Mouse (Mus musculus) myocyte (in vitro differentiated cells): Measurements from ENCODE around the gene Itpr3. TPM values are rescaled to one million over a fixed set of nuclear protein-coding genes. Genes with fewer than 3 reads are reported as not detected.

Source experiments
- H3K27me3 ChIP-seq: one replicate; pipeline ENCODE4 v1.6.1; 2011; ENCODE audit not compliant: control insufficient read depth, insufficient read depth, insufficient read length
- H3K36me3 ChIP-seq: one replicate; pipeline ENCODE4 v1.6.1; 2011; ENCODE audit not compliant: control insufficient read depth, insufficient read depth
- H3K4me2 ChIP-seq: one replicate; pipeline ENCODE4 v1.6.1; 2011; ENCODE audit warnings: low read depth, control low read depth
- H3K4me3 ChIP-seq: one replicate; pipeline ENCODE4 v1.5.1; 2011; ENCODE audit warnings: mild to moderate bottlenecking, control low read depth, moderate library complexity
- H3K79me2 ChIP-seq: one replicate; pipeline ENCODE4 v1.6.1; 2011; ENCODE audit not compliant: control insufficient read depth, insufficient read depth
- H3ac ChIP-seq: one replicate; pipeline ENCODE4 v1.6.1; 2011; ENCODE audit not compliant: control insufficient read depth, insufficient read length
- CEBPB ChIP-seq: IDR thresholded peaks from 2 replicates; pipeline ENCODE4 v1.6.1; 2011; ENCODE audit warnings: mild to moderate bottlenecking, moderate library complexity; ENCODE audit not compliant: poor library complexity, insufficient read depth, severe bottlenecking
- E2F4 ChIP-seq: IDR thresholded peaks from one replicate; pipeline ENCODE4 v1.6.1; 2011; ENCODE audit warnings: mild to moderate bottlenecking, control low read depth, moderate library complexity; ENCODE audit not compliant: insufficient read depth
- MAX ChIP-seq: IDR thresholded peaks from one replicate; pipeline ENCODE4 v1.6.1; 2011; ENCODE audit warnings: low read depth, mild to moderate bottlenecking, control low read depth
- MYOD1 ChIP-seq, 3 experiments: IDR thresholded peaks; one replicate each; pipeline ENCODE4 v1.6.1; 2011; ENCODE audit warnings: control low read depth in 2 of 3, low read depth in 2 of 3, mild to moderate bottlenecking in 2 of 3, moderate library complexity in 1 of 3; ENCODE audit not compliant: insufficient read length in 2 of 3, control insufficient read depth in 1 of 3
- MYOG ChIP-seq, 3 experiments: IDR thresholded peaks; one replicate each; pipeline ENCODE4 v1.6.1; 2011; ENCODE audit warnings: control low read depth in 2 of 3, low read depth in 2 of 3, mild to moderate bottlenecking in 2 of 3; ENCODE audit not compliant: insufficient read length in 2 of 3, control insufficient read depth in 1 of 3, insufficient read depth in 1 of 3
- POLR2A ChIP-seq: IDR thresholded peaks from one replicate; pipeline ENCODE4 v1.6.1; 2011; ENCODE audit warnings: low read depth, mild to moderate bottlenecking, control low read depth, moderate library complexity; ENCODE audit not compliant: insufficient read length
- POLR2AphosphoS2 ChIP-seq: IDR thresholded peaks from one replicate; pipeline ENCODE4 v1.6.1; 2011; ENCODE audit warnings: low read depth, control low read depth; ENCODE audit not compliant: insufficient read length
- REST ChIP-seq: IDR thresholded peaks from one replicate; pipeline ENCODE4 v1.6.1; 2011; ENCODE audit warnings: mild to moderate bottlenecking, control low read depth, moderate library complexity; ENCODE audit not compliant: insufficient read depth, insufficient read length
- SRF ChIP-seq: IDR thresholded peaks from one replicate; pipeline ENCODE4 v1.6.1; 2011; ENCODE audit warnings: low read depth; ENCODE audit not compliant: control insufficient read depth, insufficient read length
- TCF12 ChIP-seq: IDR thresholded peaks from one replicate; pipeline ENCODE4 v1.6.1; 2011; ENCODE audit warnings: mild to moderate bottlenecking, control low read depth; ENCODE audit not compliant: poor library complexity, insufficient read depth, severe bottlenecking
- TCF3 ChIP-seq: IDR thresholded peaks from one replicate; pipeline ENCODE4 v1.6.1; 2011; ENCODE audit warnings: low read depth, control low read depth; ENCODE audit not compliant: insufficient read length
- USF1 ChIP-seq: IDR thresholded peaks from one replicate; pipeline ENCODE4 v1.6.1; 2011; ENCODE audit warnings: low read depth, mild to moderate bottlenecking, control low read depth, moderate library complexity
- polyA plus RNA-seq: library from polyadenylated mRNA; unstranded; fragments of >200 nt; fragmentation: generic; extraction: Trizol; gene quantifications from one replicate; pipeline ENCODE4 v1.2.1, GENCODE M21; 2012; ENCODE audit warnings: missing spikeins

Gene Itpr3
- polyA plus RNA-seq, 1 experiment, result 22.2 TPM

DNA sequence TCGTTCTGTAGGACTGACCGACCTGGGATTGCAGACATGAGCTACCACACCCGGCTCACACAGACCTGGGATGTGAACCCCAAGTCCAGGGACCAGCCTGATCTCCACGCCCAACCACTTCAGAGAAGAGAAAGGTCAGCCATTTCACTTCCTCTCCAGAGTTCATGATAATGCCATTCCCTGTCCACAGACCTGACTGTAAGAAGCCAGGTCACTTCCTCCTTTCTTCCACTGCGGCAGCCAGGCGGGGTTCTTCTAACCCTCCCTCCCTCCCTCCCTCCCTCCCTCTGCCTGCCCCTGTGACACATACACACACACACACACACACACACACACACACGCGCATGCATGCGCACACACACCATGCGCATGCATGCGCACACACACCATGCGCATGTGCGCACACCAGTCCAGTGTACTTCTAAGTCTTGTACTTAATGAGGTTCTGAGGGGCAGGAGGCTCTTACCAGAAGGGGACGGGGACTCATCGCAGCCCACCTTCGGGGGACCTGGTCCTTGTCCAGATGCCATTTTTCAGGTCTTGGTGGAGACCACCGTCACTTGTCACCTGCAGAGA is 31.7 kb upstream of the Itpr3 start:
- peaks cover 19% of the 10 kb centered on the region for H3K79me2 ChIP-seq
- H3K4me3 ChIP-seq, result no peak overlapping the region
- H3K27me3 ChIP-seq, result no peaks in the 10 kb centered on the region
- H3K36me3 ChIP-seq, result peaks cover 11% of the 10 kb centered on the region
- TF ChIP-seq MAX (no peak), POLR2AphosphoS2 (no peak), MYOG (IDR thresholded peaks at IDR 0.05; ENCODE audit: control insufficient read depth in 1 of 3, insufficient read depth in 1 of 3, insufficient read length in 2 of 3, low read depth in 2 of 3) (no peak), TCF3 (no peak), REST (no peak), E2F4 (no peak), USF1 (no peak), CEBPB (no peak), POLR2A (no peak), SRF (no peak), TCF12 (no peak), MYOD1 (IDR thresholded peaks at IDR 0.05; ENCODE audit: control insufficient read depth in 1 of 3, insufficient read length in 2 of 3, low read depth in 2 of 3) (no peak)
- H3ac ChIP-seq, result no peak overlapping the region
- H3K4me2 ChIP-seq, result no peak overlapping the region

DNA sequence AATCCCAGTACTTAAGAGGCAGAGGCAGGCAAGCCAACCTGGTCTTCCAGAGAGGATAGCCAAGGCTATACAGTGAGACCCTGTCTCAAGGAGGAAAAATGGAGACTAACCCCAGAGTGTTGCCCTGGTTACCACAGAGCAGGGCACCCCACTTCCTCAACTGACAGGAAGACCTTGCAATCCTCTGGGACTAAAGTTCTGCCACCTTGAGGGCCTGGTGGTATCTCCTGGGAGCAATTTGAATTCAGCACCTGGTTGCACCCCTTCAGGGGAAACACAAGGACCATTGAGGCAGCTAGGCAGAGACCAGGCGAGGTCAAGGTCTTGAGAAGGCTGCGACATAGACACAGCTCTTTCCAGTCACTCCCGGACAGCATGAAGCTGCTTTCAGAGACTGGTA is 31.2 kb upstream of the Itpr3 start:
- Histone ChIP-seq H3K27me3 (no peaks in the 10 kb centered on the region), H3ac (no peak overlapping the region), H3K4me2 (no peak overlapping the region), H3K79me2 (peaks cover 19% of the 10 kb centered on the region), H3K4me3 (no peak overlapping the region), H3K36me3 (peaks cover 11% of the 10 kb centered on the region)
- no peak for TF ChIP-seq TCF3
- TF ChIP-seq E2F4, result no peak
- no peak for TF ChIP-seq POLR2A
- no peak for TF ChIP-seq TCF12
- no peak for TF ChIP-seq USF1
- no peak for TF ChIP-seq CEBPB
- TF ChIP-seq MYOD1 (IDR thresholded peaks at IDR 0.05; ENCODE audit: control insufficient read depth in 1 of 3, insufficient read length in 2 of 3, low read depth in 2 of 3), result no peak
- no peak for TF ChIP-seq POLR2AphosphoS2
- no peak for TF ChIP-seq MYOG (IDR thresholded peaks at IDR 0.05; ENCODE audit: control insufficient read depth in 1 of 3, insufficient read depth in 1 of 3, insufficient read length in 2 of 3, low read depth in 2 of 3)
- no peak for TF ChIP-seq REST

DNA sequence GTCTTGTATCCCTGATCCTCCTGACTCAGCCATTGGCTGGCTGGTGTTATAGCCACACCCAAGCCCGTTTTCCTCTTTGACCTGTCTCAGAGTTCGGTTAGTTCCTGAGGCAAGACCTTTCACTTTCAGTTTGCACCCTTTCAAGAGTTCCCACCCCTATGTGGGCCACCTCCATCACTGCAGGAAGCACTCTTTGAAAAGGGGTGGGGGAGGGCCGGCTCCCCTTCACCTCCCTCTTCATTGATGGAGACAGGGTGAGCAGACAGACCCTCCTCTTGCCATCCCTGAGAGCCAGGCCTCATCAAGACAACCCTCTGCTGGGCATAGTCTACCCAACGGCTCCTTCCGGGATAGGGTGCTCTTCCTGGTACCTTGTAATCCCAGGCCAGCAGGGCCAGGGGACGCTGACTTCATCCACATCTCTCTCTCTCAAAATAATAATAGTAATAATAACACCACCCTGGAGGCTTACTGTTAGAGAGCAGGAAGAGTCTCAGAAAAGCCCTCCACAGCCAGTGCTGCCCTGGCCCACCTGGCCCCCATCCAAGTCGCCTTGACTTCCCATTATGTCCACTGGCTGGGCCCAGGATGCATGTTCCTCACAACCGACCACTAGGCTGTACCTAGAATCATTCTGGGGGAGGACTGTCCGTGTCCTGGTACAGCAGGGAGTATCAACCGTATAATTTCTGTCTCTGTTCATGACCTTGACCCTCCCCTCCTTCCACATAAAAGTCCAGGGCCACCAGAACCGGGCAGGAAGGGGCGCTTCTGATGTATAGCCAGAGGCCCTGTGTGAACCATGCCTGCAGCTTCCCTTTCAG is 29.4 kb upstream of the Itpr3 start:
- Histone ChIP-seq H3K79me2 (peaks cover 19% of the 10 kb centered on the region), H3K4me2 (peak overlapping the region; percentile 85), H3K4me3 (peak overlapping the region; percentile 98), H3K27me3 (no peaks in the 10 kb centered on the region), H3K36me3 (peaks cover 6% of the 10 kb centered on the region), H3ac (peak overlapping the region; percentile 63)
- TF ChIP-seq TCF3 (no peak), POLR2AphosphoS2 (no peak), E2F4 (no peak), TCF12 (no peak)

DNA sequence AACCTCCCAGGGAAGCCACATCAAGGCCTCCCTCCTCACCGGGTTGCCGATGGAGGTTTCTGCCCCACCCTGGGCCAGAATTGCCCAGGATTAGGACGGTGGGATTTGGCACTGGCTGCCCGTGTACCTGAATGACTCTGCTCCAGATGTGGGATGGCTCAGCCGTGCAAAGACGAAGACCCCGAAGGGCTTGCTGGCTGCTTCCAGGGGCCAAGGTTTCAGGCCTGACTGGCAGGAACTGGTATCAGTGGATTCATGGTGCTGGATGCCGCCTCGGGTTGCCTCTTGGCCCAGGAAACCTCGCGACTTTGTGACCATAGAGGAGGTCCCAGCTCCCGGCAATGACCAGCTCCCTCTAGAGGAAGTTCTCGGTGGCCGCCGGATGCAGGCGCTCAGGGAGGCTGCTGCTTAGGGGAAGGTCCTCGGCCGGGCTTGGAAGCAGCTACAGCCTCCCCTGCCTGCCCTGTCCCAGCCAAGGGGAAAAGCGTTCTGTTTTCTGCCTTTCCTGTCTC is 28.8 kb upstream of the Itpr3 start:
- H3K36me3 ChIP-seq, result peaks cover 6% of the 10 kb centered on the region
- TF ChIP-seq POLR2AphosphoS2 (peak; percentile 74), POLR2A (peak; percentile 77), USF1 (no peak)
- peak overlapping the region; percentile 63 for H3ac ChIP-seq
- H3K79me2 ChIP-seq, result peaks cover 19% of the 10 kb centered on the region
- H3K4me2 ChIP-seq, result peak overlapping the region; percentile 85
- peak overlapping the region; percentile 98 for H3K4me3 ChIP-seq
- H3K27me3 ChIP-seq, result no peaks in the 10 kb centered on the region

DNA sequence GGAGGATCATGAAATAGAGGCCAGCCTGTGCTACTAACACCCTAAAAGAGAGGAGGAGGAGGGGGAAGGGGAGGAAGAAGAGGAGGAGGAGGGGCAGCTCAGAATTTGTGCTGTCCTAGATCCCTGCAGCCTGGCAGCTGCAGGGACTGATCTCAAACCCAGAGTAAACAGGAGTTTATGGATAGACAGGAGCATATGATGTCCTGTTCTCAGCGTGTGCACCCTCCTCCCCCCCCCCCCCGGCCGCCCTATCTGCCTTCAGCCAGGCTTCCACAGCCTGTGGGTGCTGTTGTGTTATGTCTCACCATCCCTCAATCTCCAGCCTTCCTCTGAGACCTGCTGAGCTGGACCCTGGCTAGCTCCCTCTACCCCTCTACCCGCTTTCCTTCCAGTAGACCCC is 28.2 kb upstream of the Itpr3 start, which contains the start of gene Bak1:
Bak1 (minus strand) TSS at position 101 of the 400 bp plus-strand sequence.
- TF ChIP-seq MYOG (IDR thresholded peaks at IDR 0.05; ENCODE audit: control insufficient read depth in 1 of 3, insufficient read depth in 1 of 3, insufficient read length in 2 of 3, low read depth in 2 of 3) (no peak), MYOD1 (IDR thresholded peaks at IDR 0.05; ENCODE audit: control insufficient read depth in 1 of 3, insufficient read length in 2 of 3, low read depth in 2 of 3) (peak in 2 of 3 experiments; percentile 20 to 27), SRF (no peak)
- Histone ChIP-seq H3K4me3 (peak within 1 kb of the TSS; percentile 98), H3K27me3 (no peaks in the 10 kb centered on the region), H3K79me2 (peaks cover 19% of the 10 kb centered on the region), H3K36me3 (peaks cover 6% of the 10 kb centered on the region), H3K4me2 (peak within 1 kb of the TSS; percentile 85), H3ac (peak within 1 kb of the TSS; percentile 63)
